Mouse (Mus musculus) large intestine, adult 2 months (tissue): ENCODE results near the gene Rtl10. TPM values are rescaled to one million over a fixed set of nuclear protein-coding genes. Genes with fewer than 3 reads are reported as not detected.

ENCODE experiments used
- DNase-seq: peaks from one replicate; pipeline ENCODE4 v3.0.0-alpha.2; 2012; ENCODE audit warnings: low read depth, low spot score
- WGBS: fragments of 180-500 bp; shearing (Covaris S2); methylation state at CpG from one replicate; pipeline ENCODE4 v1.1.7; 2018; 5-methylcytosine and 5-hydroxymethylcytosine counted together
- polyA plus RNA-seq: library from polyadenylated mRNA; depleted of rRNA; stranded (reverse); fragments of >200 nt; gene quantifications from 2 replicates; pipeline ENCODE4 v1.2.3, GENCODE M21; 2012; rRNA removed

Rtl10 gene
- 5.0 and 7.9 TPM in 2 replicates for polyA plus RNA-seq

- 0% methylated on average over 49 of the region's 51 CpGs for WGBS
These were observed at the start of gene Rtl10, which contains the start of gene Gnb1l for GRCm38 (mm10) chr16:18498558-18498990. Rtl10 (plus strand) TSS chr16:18498901. Gnb1l (plus strand) TSS chr16:18498713.

GRCm38 (mm10) chr16:18449005-18449404, 49.7 kb upstream of the Rtl10 start:
- WGBS, result 82% methylated on average over 4 of the region's 4 CpGs
- no peak for DNase-seq

More at GRCm38 (mm10) chr16:18498558-18498990, at the start of gene Rtl10, which contains the start of gene Gnb1l:
- DNase-seq, result peak; percentile 69

- no peak for DNase-seq
- 62% methylated on average over 9 of the region's 9 CpGs for WGBS
These were observed 47.1 kb upstream of the Rtl10 start for GRCm38 (mm10) chr16:18451486-18452181.

- no peak for DNase-seq
- WGBS, result 85% methylated on average over 8 of the region's 8 CpGs
These were observed 46.3 kb upstream of the Rtl10 start for GRCm38 (mm10) chr16:18452361-18452862.

GRCm38 (mm10) chr16:18453846-18454245, 44.9 kb upstream of the Rtl10 start:
- 77% methylated on average over 5 of the region's 5 CpGs for WGBS

GRCm38 (mm10) chr16:18455407-18455806, 43.3 kb upstream of the Rtl10 start:
- DNase-seq, result no peak
- 88% methylated on average over 6 of the region's 6 CpGs for WGBS

More at GRCm38 (mm10) chr16:18453846-18454245, 44.9 kb upstream of the Rtl10 start:
- DNase-seq, result no peak

GRCm38 (mm10) chr16:18458661-18459060, 40.0 kb upstream of the Rtl10 start:
- no peak for DNase-seq

- no peak for DNase-seq
- WGBS, result 17% methylated on average over 12 of the region's 12 CpGs
These were observed 39.3 kb upstream of the Rtl10 start for GRCm38 (mm10) chr16:18459335-18459954.

- WGBS, result 19% methylated on average over 11 of the region's 11 CpGs
- DNase-seq, result no peak
These were observed 38.7 kb upstream of the Rtl10 start for GRCm38 (mm10) chr16:18459955-18460370.

- no peak for DNase-seq
These were observed 37.9 kb upstream of the Rtl10 start for GRCm38 (mm10) chr16:18460826-18461225.

GRCm38 (mm10) chr16:18462031-18462430, 36.7 kb upstream of the Rtl10 start:
- 91% methylated on average over 9 of the region's 9 CpGs for WGBS
- DNase-seq, result no peak

More at GRCm38 (mm10) chr16:18460826-18461225, 37.9 kb upstream of the Rtl10 start:
- 99% methylated on average over 3 of the region's 3 CpGs for WGBS

GRCm38 (mm10) chr16:18462598-18462997, 36.1 kb upstream of the Rtl10 start:
- DNase-seq, result no peak
- WGBS, result 82% methylated on average over 8 of the region's 8 CpGs

GRCm38 (mm10) chr16:18464271-18464670, 34.4 kb upstream of the Rtl10 start:
- 44% methylated on average over 3 of the region's 3 CpGs for WGBS
- no peak for DNase-seq

- WGBS, result 60% methylated on average over 1 of the region's 1 CpGs
- no peak for DNase-seq
These were observed 27.9 kb upstream of the Rtl10 start for GRCm38 (mm10) chr16:18470829-18471228.

- WGBS, result 81% methylated on average over 11 of the region's 11 CpGs
These were observed 27.2 kb upstream of the Rtl10 start for GRCm38 (mm10) chr16:18471381-18471955.

GRCm38 (mm10) chr16:18471976-18472375, 26.7 kb upstream of the Rtl10 start:
- DNase-seq, result no peak
- 90% methylated on average over 6 of the region's 6 CpGs for WGBS

More at GRCm38 (mm10) chr16:18471381-18471955, 27.2 kb upstream of the Rtl10 start:
- no peak for DNase-seq

- no peak for DNase-seq
- 91% methylated on average over 4 of the region's 4 CpGs for WGBS
These were observed 26.3 kb upstream of the Rtl10 start for GRCm38 (mm10) chr16:18472416-18472815.

- no peak for DNase-seq
These were observed 25.7 kb upstream of the Rtl10 start for GRCm38 (mm10) chr16:18472976-18473375.

GRCm38 (mm10) chr16:18474021-18474420, 24.7 kb upstream of the Rtl10 start:
- WGBS, result 88% methylated on average over 2 of the region's 2 CpGs
- DNase-seq, result no peak

More at GRCm38 (mm10) chr16:18472976-18473375, 25.7 kb upstream of the Rtl10 start:
- WGBS, result 73% methylated on average over 8 of the region's 8 CpGs

GRCm38 (mm10) chr16:18477996-18478395, 20.7 kb upstream of the Rtl10 start:
- DNase-seq, result no peak
- WGBS, result 86% methylated on average over 6 of the region's 6 CpGs
